In the genomic region with DNA sequence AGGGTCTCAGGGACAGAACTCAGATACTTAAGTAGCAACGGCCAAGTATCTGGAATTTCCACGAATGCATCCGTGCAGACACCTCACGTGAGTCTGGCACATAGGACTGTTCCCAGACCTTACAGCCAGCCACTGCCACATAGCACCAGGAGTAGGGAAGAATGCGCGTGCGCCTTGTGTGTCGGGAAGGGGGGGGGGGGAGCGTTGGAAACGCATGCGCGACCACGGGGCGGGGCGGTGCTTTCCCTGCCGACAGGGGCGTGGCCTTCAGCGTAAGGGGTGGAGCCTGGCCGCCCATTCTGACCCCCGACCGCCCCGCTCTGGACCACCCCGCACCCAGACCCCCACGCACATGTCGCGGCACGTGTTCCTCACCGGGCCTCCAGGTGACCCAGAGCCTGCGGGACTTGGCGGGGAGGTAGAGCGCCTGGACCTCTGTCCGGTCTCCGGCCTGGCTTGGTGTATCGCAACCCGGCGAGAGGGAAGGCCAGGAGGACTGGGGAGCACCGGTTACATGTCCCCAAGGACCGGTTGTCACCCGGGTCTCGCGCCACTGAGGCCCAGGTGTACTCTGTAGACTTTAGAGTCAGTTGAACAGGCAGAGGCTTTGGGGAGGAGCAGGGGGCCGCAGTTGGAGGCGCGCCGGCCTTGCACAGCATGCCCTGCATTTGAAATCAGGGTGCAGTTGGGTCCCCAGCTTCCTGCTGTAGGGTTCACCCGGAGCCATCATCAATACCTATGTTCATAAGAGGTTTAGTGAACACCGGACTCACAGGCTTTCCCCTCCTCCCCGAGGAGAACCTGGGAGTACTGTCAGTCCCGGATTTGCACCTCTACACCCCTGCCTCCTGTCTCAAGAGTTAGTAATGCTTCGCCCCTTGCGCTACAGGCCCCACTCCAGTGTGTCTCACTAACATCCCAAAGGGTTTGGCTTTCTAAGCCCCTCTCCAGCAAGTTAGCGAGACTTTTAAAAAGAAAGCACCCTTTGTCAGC, we compare ENCODE assay signal across 8 mouse cellular contexts. TPM values are rescaled to one million over a fixed set of nuclear protein-coding genes. Genes with fewer than 3 reads are reported as not detected.
DNase-seq lines count a peak whose midpoint lies in the region; ATAC-seq and TF ChIP-seq lines count a peak whose summit lies in the region.

No protein-coding gene starts in this region.

- peak overlapping the region; percentile 90 for H3K4me2 ChIP-seq in hindbrain, postnatal 0 days (ENCODE audit: low read depth, low read length)

- peak overlapping the region; percentile 73 for H3K9ac ChIP-seq in hindbrain, postnatal 0 days (replicated peaks; ENCODE audit: low read length)

- peak overlapping the region; percentile 91 for H3K27ac ChIP-seq in gastrocnemius, adult 2 months
- H3K27ac ChIP-seq in hindbrain, postnatal 0 days, result peak overlapping the region; percentile 45; the same call in 1 of the 2 replicates

- peak; percentile 94 for ATAC-seq in hindbrain, postnatal 0 days

- intact Hi-C loops in gastrocnemius, adult 2 months (cut with DNase I), result loop anchor here (2.0 kb wide), 1 partner anchor 65 kb away; the partner anchor contains the start of gene Map10

- no peak for TF ChIP-seq CTCF in gastrocnemius, adult 2 months (IDR thresholded peaks at IDR 0.05)
- TF ChIP-seq CTCF in hindbrain, postnatal 0 days (IDR thresholded peaks at IDR 0.05; ENCODE audit: low read depth), result no peak

- peak; percentile 95 for DNase-seq in ZHBTc4 (ENCODE audit: low read depth, low spot score)
- DNase-seq in cerebellum, postnatal 4 days (ENCODE audit: low spot score in 2 of 2), result peak; percentile 82 to 88
- DNase-seq in gastrocnemius, adult 2 months, result peak; percentile 93
- DNase-seq in hindbrain, postnatal 0 days (ENCODE audit: low spot score), result peak; percentile 95
- DNase-seq in left cerebral cortex, adult 18-20 months (ENCODE audit: low spot score in 2 of 2), result peak; percentile 88
- DNase-seq in lung, postnatal 4 days, result peak; percentile 88 to 90
- peak; percentile 91 for DNase-seq in retina, postnatal 1 day
- DNase-seq in thymus, postnatal 4 days, result peak; percentile 95

- H3K4me1 ChIP-seq in hindbrain, postnatal 0 days (ENCODE audit: insufficient read depth, low read length), result peaks cover 4% of the 10 kb centered on the region; the same call in 1 of the 2 replicates

- H3K36me3 ChIP-seq in hindbrain, postnatal 0 days (ENCODE audit: insufficient read depth, low read length), result no peaks in the 10 kb centered on the region

- H3K9me3 ChIP-seq in hindbrain, postnatal 0 days (ENCODE audit: low read length), result no peaks in the 10 kb centered on the region

- no peaks in the 10 kb centered on the region for H3K27me3 ChIP-seq in hindbrain, postnatal 0 days (ENCODE audit: insufficient read depth, low read length)

- WGBS in hindbrain, postnatal 0 days, result 7% methylated on average over 50 of the region's 52 CpGs

- peak overlapping the region; percentile 89 for H3K4me3 ChIP-seq in gastrocnemius, adult 2 months
- H3K4me3 ChIP-seq in hindbrain, postnatal 0 days (ENCODE audit: low read length), result peak overlapping the region; percentile 64

RNA-seq across cellular contexts. Expression of gene Ntpcr, which starts 4.5 kb away (rescaled TPM):
- 10 to 100 TPM; 10.5 to 11.2 TPM for total RNA-seq in gastrocnemius, adult 2 months (2021)
- total RNA-seq in hindbrain, postnatal 0 days (2014; rRNA removed), result 24.9 and 37.1 TPM in 2 replicates
- polyA plus RNA-seq in hindbrain, postnatal 0 days (2015; fragmentation: Nextera tagmentation; extraction: Ambion mirVana), result 35.1 and 35.2 TPM in 2 replicates
- total RNA-seq in left cerebral cortex, adult 18-20 months (2021), result 10 to 100 TPM; 22.9 to 23.1 TPM

Comparison
In these comparisons a context has a peak if more than half of its experiments do, and no peak if none do; other contexts are left out.
1. Peak in every context shown above with its lines: DNase-seq, ATAC-seq, H3K4me3 ChIP-seq and H3K27ac ChIP-seq.